Mouse (Mus musculus) T-helper 17 cell (primary cell): ENCODE data around the gene Fubp1.

ENCODE experiments used
- in situ Hi-C, 2 experiments: fragments of 300-600 bp; cut with MboI, MseI; formaldehyde crosslinking; loops; 1 replicate in 1 of 2; 2 replicates in 1 of 2; pipeline ENCODE4 v1.15.1; 2025; ENCODE audit warnings: high pct_unique_total_duplicates in 2 of 2

Gene Fubp1

GRCm38 (mm10) chr3:152268099-152268498 lies 57.9 kb downstream of the Fubp1 start:
- in situ Hi-C loops = no loop called here

GRCm38 (mm10) chr3:152271071-152271710 lies 61.0 kb downstream of the Fubp1 start:
- in situ Hi-C loops = loop anchor here in 1 of 2 experiments (10.0 kb wide), 1 partner anchor 1794 kb away; no protein-coding TSS in a partner anchor

DNA sequence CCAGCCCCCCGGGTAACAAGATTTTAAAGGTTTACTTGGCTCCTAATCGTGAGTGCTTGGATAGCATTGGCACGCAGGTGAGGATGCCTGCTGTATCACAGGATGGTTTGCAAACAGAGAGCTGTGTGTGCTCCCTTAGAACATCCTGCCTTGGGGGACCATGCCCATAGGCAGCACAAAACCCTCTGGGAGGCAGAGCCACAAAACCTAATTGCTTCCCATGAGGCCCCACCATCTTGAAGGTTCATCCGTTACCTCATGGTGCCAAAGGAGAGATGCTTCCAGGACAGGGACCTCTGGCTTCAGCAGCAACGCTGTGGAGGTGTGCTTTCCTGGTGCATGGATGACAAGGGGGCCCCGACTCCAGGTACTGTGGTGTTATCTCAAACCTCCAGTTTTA lies 61.7 kb downstream of the Fubp1 start:
- in situ Hi-C loops = loop anchor here in 1 of 2 experiments (10.0 kb wide), 1 partner anchor 1793 kb away; no protein-coding TSS in a partner anchor

GRCm38 (mm10) chr3:152272974-152273685 lies 62.9 kb downstream of the Fubp1 start:
- in situ Hi-C loops = loop anchor here in 1 of 2 experiments (10.0 kb wide), 1 partner anchor 1792 kb away; no protein-coding TSS in a partner anchor

DNA sequence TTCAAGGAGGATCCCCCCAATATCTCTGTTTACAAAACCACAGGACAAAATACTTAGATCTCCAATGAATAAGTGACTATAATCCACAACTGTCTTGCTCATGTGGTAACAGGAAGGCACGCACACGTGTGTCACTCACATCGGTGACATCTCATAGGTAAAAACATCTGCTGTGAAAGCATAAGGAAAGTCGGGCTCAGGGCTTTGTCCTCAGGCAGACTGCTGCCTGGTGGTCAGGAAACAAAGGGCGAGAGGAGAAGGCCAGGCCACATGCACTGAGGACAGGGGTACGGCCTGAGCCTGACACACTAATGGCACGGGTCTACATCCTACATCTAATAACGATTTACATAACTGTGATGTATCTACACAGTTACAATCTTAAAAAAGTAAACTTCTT lies 64.8 kb downstream of the Fubp1 start:
- in situ Hi-C loops = loop anchor here in 1 of 2 experiments (10.0 kb wide), 1 partner anchor 1790 kb away; no protein-coding TSS in a partner anchor

- in situ Hi-C loops = loop anchor here in 1 of 2 experiments (10.0 kb wide), 1 partner anchor 1788 kb away; no protein-coding TSS in a partner anchor
These were observed 66.7 kb downstream of the Fubp1 start for GRCm38 (mm10) chr3:152276935-152277334.

DNA sequence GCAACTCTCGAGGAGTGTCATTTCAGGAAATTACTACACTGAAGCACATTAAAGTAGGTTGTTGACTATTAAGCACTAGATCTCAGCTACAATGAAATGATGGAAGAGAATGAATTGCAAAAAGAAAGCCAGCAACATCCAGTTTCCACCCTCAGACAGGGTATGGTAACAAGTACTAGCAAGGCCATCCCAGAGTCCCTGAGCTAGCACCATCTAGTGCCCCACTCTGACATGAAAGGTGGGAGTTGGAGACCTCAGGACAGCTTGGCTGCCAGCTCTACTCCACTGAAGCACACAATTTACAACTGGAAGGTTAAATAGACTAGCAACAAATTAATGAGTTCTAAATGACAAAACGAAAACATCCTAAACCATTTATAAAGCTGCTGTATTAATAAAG lies 67.7 kb downstream of the Fubp1 start:
- in situ Hi-C loops = loop anchor here in 1 of 2 experiments (10.0 kb wide), 1 partner anchor 1787 kb away; no protein-coding TSS in a partner anchor

GRCm38 (mm10) chr3:152278431-152278830 lies 68.2 kb downstream of the Fubp1 start:
- in situ Hi-C loops = loop anchor here in 1 of 2 experiments (10.0 kb wide), 1 partner anchor 1786 kb away; no protein-coding TSS in a partner anchor

DNA sequence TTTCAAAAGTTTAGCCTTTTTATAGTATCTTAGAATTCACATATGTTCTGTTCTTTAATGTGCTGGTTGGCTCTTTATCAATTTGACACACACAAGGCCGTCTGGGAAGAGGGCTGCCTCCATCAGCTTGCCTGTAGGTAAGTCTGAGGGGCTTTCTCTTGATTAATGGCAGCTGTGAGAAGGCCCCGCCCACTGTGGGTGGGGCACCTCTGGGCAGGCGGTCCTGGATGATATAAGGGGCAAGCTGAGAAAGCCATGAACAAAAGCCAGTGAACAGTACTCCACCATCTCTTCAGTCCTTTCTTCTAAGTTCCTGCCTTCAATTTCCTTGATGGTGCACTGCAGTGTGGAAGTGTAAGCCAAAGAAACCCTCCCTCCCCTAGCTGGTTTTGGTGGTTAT lies 71.9 kb downstream of the Fubp1 start:
- in situ Hi-C loops = no loop called here

- in situ Hi-C loops = no loop called here
These were observed 74.1 kb downstream of the Fubp1 start for GRCm38 (mm10) chr3:152284306-152284705.

- in situ Hi-C loops = no loop called here
These were observed 74.5 kb downstream of the Fubp1 start for GRCm38 (mm10) chr3:152284759-152285158.
